Mouse (Mus musculus): ENCODE data around the gene Sigmar1. TPM values are rescaled to one million over a fixed set of nuclear protein-coding genes. Genes with fewer than 3 reads are reported as not detected.
"Not testable (repeated sequence)": the region's sequence is repeated elsewhere in the genome, so short reads cannot be mapped to it uniquely, and the experiment has no call there.

The Sigmar1 gene
- polyA plus RNA-seq (2015; fragmentation: Nextera tagmentation; extraction: Ambion mirVana) = 76.9 and 88.4 TPM in 2 replicates

GRCm38 (mm10) chr4:41755338-41756305, at the start of gene Sigmar1:
Sigmar1 (minus strand) TSS chr4:41756157.
- Histone ChIP-seq H3K9ac (ENCODE audit: low read length) (peak within 1 kb of the TSS; percentile 80), H3K4me3 (replicated peaks; ENCODE audit: low read length) (peak within 1 kb of the TSS; percentile 74), H3K27me3 (ENCODE audit: control insufficient read depth, insufficient read depth, low read length) (no peaks in the 10 kb centered on the region), H3K36me3 (ENCODE audit: control insufficient read depth, insufficient read depth, low read length) (no peaks in the 10 kb centered on the region), H3K27ac (ENCODE audit: low read length) (peak within 1 kb of the TSS; percentile 90), H3K4me1 (ENCODE audit: control insufficient read depth, insufficient read depth, low read length) (peaks cover 16% of the 10 kb centered on the region), H3K9me3 (replicated peaks; ENCODE audit: control insufficient read depth, low read length) (no peaks in the 10 kb centered on the region), H3K4me2 (ENCODE audit: low read depth, low read length) (peak within 1 kb of the TSS; percentile 77)
- peak; percentile 70 for ATAC-seq (ENCODE audit: insufficient read depth, low FRiP score)
- under 1% methylated on average over 57 of the region's 57 CpGs for WGBS

GRCm38 (mm10) chr4:41783197-41783596, 27.2 kb upstream of the Sigmar1 start:
- not testable (repeated sequence) for H3K9ac ChIP-seq (ENCODE audit: low read length); H3K4me1 ChIP-seq (ENCODE audit: control insufficient read depth, insufficient read depth, low read length); H3K27me3 ChIP-seq (ENCODE audit: control insufficient read depth, insufficient read depth, low read length); H3K9me3 ChIP-seq (replicated peaks; ENCODE audit: control insufficient read depth, low read length); H3K36me3 ChIP-seq (ENCODE audit: control insufficient read depth, insufficient read depth, low read length); H3K4me3 ChIP-seq (replicated peaks; ENCODE audit: low read length); H3K4me2 ChIP-seq (ENCODE audit: low read depth, low read length); ATAC-seq (ENCODE audit: insufficient read depth, low FRiP score); H3K27ac ChIP-seq (ENCODE audit: low read length)
- WGBS = 51% methylated on average over 3 of the region's 3 CpGs

GRCm38 (mm10) chr4:41782711-41783110, 26.8 kb upstream of the Sigmar1 start:
- H3K4me2 ChIP-seq (ENCODE audit: low read depth, low read length); ATAC-seq (ENCODE audit: insufficient read depth, low FRiP score): not testable (repeated sequence)
- WGBS = 47% methylated on average over 4 of the region's 4 CpGs

DNA sequence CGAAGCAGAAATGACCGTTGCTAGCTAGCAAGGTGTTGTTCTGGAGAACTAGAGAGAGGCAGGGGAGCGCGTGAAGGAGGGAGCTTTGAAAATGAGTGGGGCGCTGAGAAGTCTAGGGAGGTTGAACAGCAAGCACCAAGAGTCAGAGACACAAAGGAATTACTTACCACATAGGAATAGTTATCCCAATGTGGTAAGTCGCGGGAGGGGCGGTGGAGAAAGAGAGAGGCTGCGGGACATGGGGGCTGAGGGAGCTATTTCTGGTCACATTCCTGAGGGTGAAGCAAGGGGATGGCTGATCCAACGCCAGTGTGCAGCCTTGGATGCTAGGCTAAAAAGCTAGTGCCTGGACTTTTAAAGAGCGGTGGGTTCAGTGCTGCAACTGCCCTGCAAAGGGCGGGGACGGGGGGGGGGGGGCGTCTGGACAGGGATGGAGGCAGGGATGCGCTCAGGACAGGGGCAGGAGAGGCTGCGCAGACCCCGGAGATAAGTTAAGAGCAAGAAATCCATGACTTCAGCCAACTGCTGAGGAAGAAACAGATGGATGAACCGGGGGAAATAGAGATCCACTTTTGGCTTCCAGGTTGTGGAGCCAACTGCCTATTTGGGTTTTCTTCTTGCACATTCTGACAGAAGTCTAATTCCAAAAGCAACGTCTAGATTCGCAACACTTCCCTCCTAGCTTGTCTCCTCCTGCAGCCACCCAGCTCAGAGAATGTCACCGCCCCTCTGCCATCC, 26.0 kb upstream of the Sigmar1 start:
- not testable (repeated sequence) for H3K9me3 ChIP-seq (replicated peaks; ENCODE audit: control insufficient read depth, low read length); ATAC-seq (ENCODE audit: insufficient read depth, low FRiP score); H3K9ac ChIP-seq (ENCODE audit: low read length); H3K27ac ChIP-seq (ENCODE audit: low read length); H3K4me3 ChIP-seq (replicated peaks; ENCODE audit: low read length); H3K27me3 ChIP-seq (ENCODE audit: control insufficient read depth, insufficient read depth, low read length); H3K4me2 ChIP-seq (ENCODE audit: low read depth, low read length); H3K4me1 ChIP-seq (ENCODE audit: control insufficient read depth, insufficient read depth, low read length); H3K36me3 ChIP-seq (ENCODE audit: control insufficient read depth, insufficient read depth, low read length)
- 24% methylated on average over 16 of the region's 21 CpGs for WGBS

More at GRCm38 (mm10) chr4:41782711-41783110, 26.8 kb upstream of the Sigmar1 start:
- H3K4me3 ChIP-seq (replicated peaks; ENCODE audit: low read length); H3K27ac ChIP-seq (ENCODE audit: low read length); H3K4me1 ChIP-seq (ENCODE audit: control insufficient read depth, insufficient read depth, low read length); H3K9ac ChIP-seq (ENCODE audit: low read length); H3K27me3 ChIP-seq (ENCODE audit: control insufficient read depth, insufficient read depth, low read length); H3K36me3 ChIP-seq (ENCODE audit: control insufficient read depth, insufficient read depth, low read length); H3K9me3 ChIP-seq (replicated peaks; ENCODE audit: control insufficient read depth, low read length): not testable (repeated sequence)

DNA sequence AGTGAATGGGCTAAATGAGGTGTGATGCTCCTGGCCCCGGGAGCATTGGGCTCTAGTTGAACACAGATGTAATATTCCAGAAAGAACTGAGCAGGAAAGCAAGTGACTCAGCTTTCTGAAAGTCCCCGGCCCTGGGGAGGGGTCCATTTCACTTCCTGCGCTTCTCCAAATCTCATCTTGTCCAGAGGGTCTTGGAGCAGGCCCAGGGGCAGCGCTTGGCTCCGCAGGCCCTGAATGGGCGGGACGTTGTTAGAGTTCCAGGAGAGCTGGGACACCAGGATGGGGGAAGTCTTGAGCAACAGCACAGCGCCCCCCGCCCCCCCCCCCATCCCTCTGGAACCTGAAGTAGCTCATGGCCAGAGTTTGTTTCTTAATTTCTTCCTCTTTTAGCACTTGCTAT, 25.3 kb upstream of the Sigmar1 start:
- not testable (repeated sequence) for H3K4me2 ChIP-seq (ENCODE audit: low read depth, low read length); ATAC-seq (ENCODE audit: insufficient read depth, low FRiP score); H3K9ac ChIP-seq (ENCODE audit: low read length); H3K27me3 ChIP-seq (ENCODE audit: control insufficient read depth, insufficient read depth, low read length); H3K27ac ChIP-seq (ENCODE audit: low read length); H3K4me1 ChIP-seq (ENCODE audit: control insufficient read depth, insufficient read depth, low read length); H3K4me3 ChIP-seq (replicated peaks; ENCODE audit: low read length); H3K36me3 ChIP-seq (ENCODE audit: control insufficient read depth, insufficient read depth, low read length); H3K9me3 ChIP-seq (replicated peaks; ENCODE audit: control insufficient read depth, low read length)
- WGBS = 32% methylated on average over 8 of the region's 9 CpGs

DNA sequence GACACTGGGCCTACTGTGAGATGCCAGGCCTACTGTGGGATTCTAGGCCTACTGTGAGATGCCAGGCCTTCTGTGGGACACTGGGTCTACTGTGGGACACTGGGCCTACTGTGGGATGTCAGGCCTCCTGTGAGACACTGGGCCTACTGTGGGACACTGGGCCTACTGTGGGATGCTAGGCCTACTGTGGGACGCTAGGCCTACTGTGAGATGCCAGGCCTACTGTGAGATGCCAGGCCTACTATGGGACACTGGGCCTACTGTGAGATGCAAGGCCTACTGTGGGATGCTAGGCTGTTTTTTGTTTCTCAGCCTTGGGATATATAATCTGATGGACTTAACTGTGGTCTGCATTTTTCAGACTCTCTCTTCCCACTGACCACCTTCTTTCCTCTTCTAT, 19.9 kb upstream of the Sigmar1 start:
- not testable (repeated sequence) for ATAC-seq (ENCODE audit: insufficient read depth, low FRiP score); H3K9me3 ChIP-seq (replicated peaks; ENCODE audit: control insufficient read depth, low read length); H3K27ac ChIP-seq (ENCODE audit: low read length); H3K27me3 ChIP-seq (ENCODE audit: control insufficient read depth, insufficient read depth, low read length); H3K36me3 ChIP-seq (ENCODE audit: control insufficient read depth, insufficient read depth, low read length); H3K4me2 ChIP-seq (ENCODE audit: low read depth, low read length); H3K9ac ChIP-seq (ENCODE audit: low read length); H3K4me1 ChIP-seq (ENCODE audit: control insufficient read depth, insufficient read depth, low read length); H3K4me3 ChIP-seq (replicated peaks; ENCODE audit: low read length)
- WGBS = 67% methylated on average over 1 of the region's 1 CpGs

DNA sequence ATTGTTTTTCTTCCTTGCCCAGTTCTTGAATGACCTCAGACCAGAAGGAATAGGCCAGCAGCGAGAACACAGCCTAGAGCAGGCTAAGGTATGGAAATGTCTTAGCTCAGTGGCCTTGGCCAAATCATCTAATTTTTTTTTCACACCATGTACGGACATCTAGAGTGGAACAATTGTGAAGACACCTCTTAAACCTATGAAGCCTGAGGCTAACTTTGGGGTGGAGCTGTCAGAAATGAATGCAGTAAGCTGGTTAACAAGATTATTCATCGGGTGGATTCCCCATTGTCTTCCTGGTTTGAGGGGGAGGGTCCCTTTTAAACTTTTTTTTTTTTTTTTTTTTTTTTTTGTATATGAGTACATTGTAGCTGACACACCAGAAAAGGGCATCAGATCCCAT, 18.5 kb upstream of the Sigmar1 start:
- H3K9ac ChIP-seq (ENCODE audit: low read length); H3K4me3 ChIP-seq (replicated peaks; ENCODE audit: low read length); H3K4me1 ChIP-seq (ENCODE audit: control insufficient read depth, insufficient read depth, low read length); ATAC-seq (ENCODE audit: insufficient read depth, low FRiP score); H3K9me3 ChIP-seq (replicated peaks; ENCODE audit: control insufficient read depth, low read length); H3K27me3 ChIP-seq (ENCODE audit: control insufficient read depth, insufficient read depth, low read length); H3K36me3 ChIP-seq (ENCODE audit: control insufficient read depth, insufficient read depth, low read length): not testable (repeated sequence)
- Histone ChIP-seq H3K4me2 (ENCODE audit: low read depth, low read length) (peak overlapping the region; percentile 41), H3K27ac (ENCODE audit: low read length) (peak overlapping the region; percentile 38)
- 59% methylated on average over 3 of the region's 3 CpGs for WGBS

- peak within 1 kb of the TSS; percentile 56 for H3K9ac ChIP-seq (ENCODE audit: low read length)
- H3K9me3 ChIP-seq (replicated peaks; ENCODE audit: control insufficient read depth, low read length); ATAC-seq (ENCODE audit: insufficient read depth, low FRiP score); H3K27me3 ChIP-seq (ENCODE audit: control insufficient read depth, insufficient read depth, low read length); H3K4me1 ChIP-seq (ENCODE audit: control insufficient read depth, insufficient read depth, low read length); H3K36me3 ChIP-seq (ENCODE audit: control insufficient read depth, insufficient read depth, low read length): not testable (repeated sequence)
- peak within 1 kb of the TSS; percentile 48 for H3K4me2 ChIP-seq (ENCODE audit: low read depth, low read length)
- H3K27ac ChIP-seq (ENCODE audit: low read length) = peak within 1 kb of the TSS; percentile 38
- under 1% methylated on average over 12 of the region's 14 CpGs for WGBS
- peak within 1 kb of the TSS; percentile 41 for H3K4me3 ChIP-seq (replicated peaks; ENCODE audit: low read length)
These were observed 18.0 kb upstream of the Sigmar1 start, which contains the start of gene Ccl27a for GRCm38 (mm10) chr4:41774002-41774401. Ccl27a (minus strand) TSS chr4:41774247.

DNA sequence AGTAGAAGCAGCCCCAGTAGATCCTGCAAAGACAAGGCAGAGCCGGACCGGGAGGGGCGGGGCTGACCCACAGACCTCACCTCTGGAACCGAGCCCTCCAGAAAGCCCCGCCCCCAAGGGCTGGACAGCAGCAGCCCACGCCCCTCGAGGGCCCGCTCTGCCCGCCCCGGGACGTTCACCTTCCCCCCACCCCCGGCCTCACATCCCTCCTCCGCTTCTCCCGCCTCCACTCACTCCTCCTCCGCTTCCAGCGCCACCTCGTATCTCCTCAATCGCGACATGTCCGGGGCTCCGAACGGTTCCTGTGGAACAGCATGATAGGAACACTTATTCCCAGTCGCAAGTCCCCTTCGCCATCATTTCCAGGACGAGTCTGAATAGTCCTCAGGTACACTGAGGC, 17.5 kb upstream of the Sigmar1 start:
- not testable (repeated sequence) for ATAC-seq (ENCODE audit: insufficient read depth, low FRiP score); H3K27me3 ChIP-seq (ENCODE audit: control insufficient read depth, insufficient read depth, low read length); H3K4me1 ChIP-seq (ENCODE audit: control insufficient read depth, insufficient read depth, low read length); H3K27ac ChIP-seq (ENCODE audit: low read length); H3K9me3 ChIP-seq (replicated peaks; ENCODE audit: control insufficient read depth, low read length); H3K36me3 ChIP-seq (ENCODE audit: control insufficient read depth, insufficient read depth, low read length)
- Histone ChIP-seq H3K4me3 (replicated peaks; ENCODE audit: low read length) (peak overlapping the region; percentile 41), H3K9ac (ENCODE audit: low read length) (peak overlapping the region; percentile 56; the same call in 1 of the 2 replicates), H3K4me2 (ENCODE audit: low read depth, low read length) (peak overlapping the region; percentile 48)
- under 1% methylated on average over 17 of the region's 25 CpGs for WGBS
